Mouse (Mus musculus): Measurements from ENCODE around the gene Gm4491.

Gm4491 gene

GRCm38 (mm10) chr14:57115823-57116544 is at the start of gene Gm4491:
Gene Gm4491, minus strand, starts transcription at chr14:57115883.
- no peak for DNase-seq (ENCODE audit: low read depth)

DNA sequence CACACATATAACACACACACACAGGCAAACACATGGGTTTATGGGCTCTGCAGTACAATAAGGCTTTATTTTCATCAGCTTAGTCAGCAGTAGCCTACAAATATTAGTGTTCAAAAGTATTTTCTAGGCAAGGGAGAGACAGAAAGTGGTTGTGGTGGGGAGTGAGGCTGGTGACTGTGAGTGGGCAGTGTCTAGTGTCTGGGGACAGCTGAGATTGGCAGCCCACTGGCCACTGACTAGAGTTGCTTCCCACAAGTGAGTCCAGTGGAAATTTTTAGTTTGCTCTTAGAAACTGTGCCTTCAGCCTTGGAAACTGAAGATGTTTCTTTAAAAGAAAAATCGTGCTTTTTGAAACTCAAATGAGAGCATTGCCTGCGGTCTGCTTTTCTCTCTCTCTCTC is 46.1 kb upstream of the Gm4491 start:
- no peak for DNase-seq (ENCODE audit: low read depth)

DNA sequence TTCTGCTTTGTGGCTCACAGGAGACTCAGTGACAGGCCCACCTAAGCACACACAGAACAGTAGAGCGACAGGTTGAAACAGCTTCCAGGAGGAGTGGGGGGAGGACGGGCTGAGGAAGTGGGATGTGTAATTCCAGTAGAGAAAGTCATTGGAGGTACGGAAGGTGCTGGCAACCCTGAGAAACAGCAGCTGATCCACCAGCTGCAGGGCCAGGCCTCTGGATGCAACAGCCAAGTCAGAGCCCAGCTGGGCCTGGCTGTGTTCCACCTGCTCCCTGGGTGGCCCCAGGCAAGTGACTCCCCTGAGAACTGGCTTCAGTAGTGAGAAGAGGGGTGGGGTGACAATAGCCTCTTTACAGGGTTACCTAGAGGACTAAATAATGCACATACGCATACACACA is 45.5 kb upstream of the Gm4491 start:
- DNase-seq (ENCODE audit: low read depth), result peak; percentile 11

DNA sequence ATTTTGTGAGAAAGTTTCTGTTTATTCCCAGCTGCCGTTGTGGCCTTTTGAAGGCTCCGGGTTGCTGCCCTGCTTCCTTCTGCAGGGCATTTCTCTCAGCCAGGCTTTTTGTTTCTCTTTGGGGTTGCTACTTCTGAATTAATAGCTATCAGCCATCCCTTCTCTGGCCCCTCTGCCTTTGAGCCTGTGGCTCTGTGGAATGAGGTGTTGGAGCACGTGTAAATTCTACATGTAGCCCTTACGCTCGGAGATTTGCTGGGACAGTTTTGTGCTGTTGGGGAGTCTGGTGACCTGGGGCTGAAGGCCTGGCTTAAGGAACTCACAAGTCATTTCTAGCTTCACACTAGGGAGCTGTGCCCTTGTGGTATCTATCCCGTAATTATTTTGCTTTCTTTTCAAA is 39.2 kb upstream of the Gm4491 start:
- no peak for DNase-seq (ENCODE audit: low read depth)

GRCm38 (mm10) chr14:57145741-57146140 is 30.1 kb upstream of the Gm4491 start:
- no peak for DNase-seq (ENCODE audit: low read depth)

DNA sequence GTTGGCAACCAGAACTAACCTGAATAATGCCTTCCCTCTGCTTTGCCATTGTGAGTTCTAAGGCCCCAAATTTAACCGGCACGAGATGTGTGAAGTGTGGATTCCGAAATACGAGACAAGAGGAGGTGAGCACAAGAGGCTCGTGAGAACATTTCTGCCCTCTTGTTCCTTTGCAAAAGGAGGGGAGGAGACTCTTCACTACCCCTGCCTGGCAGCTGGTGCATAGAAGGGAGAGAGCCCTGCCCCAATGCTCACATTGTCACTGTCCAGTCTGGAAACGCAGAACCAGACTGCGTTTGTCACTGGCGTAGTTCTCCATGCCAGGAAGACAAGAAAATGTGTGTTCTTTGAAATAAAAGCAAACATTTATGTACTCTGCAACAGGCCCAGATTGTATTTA is 19.6 kb upstream of the Gm4491 start:
- DNase-seq (ENCODE audit: low read depth), result no peak

DNA sequence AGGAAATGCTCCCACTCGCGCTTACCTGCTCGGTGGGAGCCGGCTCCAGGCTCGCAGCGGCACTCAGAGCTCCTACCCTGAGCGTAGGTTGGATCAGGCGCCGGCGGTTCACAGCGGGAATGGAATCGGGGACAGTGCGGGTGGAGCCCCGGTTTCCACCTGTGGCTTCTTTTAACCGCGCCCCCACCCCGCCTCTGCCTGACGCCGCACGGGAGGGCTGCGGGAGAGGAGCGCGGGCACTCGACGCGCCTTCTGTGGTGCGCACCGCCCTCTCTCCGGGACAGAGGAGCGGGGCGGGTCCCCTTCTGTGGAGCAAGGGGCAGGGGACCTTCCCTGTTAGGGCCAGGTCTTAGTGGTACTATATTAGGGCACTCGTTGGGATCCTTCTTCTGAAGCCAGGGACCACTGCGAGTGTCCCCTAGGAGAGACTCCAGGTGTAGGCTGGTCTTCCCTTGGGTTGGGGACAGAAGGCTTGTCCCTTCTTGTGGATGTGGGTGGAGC is 17.5 kb upstream of the Gm4491 start, which contains the start of gene Gjb6:
Gene Gjb6 (minus strand): TSS at position 451 of the 501 bp plus-strand sequence.
- DNase-seq (ENCODE audit: low read depth), result no peak

GRCm38 (mm10) chr14:57127383-57127782 is 11.7 kb upstream of the Gm4491 start:
- no peak for DNase-seq (ENCODE audit: low read depth)

DNA sequence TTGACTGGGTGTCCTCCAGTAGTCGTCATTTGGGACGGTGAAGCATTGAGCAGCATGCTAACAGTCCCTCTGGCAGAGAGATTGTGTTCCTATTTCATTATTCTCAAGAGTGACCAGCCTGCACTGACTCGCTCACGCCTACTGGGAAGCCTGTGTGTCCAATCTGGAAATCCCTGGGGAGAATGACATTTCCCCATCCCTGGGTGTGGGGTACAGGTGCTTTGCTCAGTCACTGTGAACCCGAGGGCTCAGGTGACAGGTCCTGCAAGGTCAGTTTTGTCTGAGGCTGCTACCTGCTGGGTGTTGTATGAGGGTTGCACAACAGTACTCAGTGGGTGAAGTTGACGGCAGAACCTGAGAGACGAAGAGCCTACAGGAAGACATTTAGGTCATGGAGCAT is 6.6 kb upstream of the Gm4491 start:
- no peak for DNase-seq (ENCODE audit: low read depth)

DNA sequence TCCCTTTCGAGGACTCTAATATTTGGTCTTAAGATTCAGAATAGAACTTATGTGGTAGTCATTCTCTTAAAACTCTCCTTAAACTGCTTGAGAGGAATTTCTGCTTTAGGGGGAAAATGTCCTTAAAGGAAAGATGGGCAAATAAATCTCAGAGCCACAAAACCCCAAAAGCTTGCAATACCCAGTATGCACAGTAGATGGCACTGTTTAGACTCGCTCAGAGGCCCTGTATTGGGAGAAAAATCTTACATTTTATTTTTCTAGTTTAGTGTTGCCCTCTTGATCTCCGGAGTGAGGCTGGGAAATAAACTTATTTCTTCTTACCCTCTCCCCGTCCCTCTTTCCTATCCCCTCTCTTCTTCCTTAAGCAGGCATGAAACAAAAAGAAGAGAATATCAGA is 6.5 kb downstream of the Gm4491 start:
- DNase-seq (ENCODE audit: low read depth), result peak; percentile 75

DNA sequence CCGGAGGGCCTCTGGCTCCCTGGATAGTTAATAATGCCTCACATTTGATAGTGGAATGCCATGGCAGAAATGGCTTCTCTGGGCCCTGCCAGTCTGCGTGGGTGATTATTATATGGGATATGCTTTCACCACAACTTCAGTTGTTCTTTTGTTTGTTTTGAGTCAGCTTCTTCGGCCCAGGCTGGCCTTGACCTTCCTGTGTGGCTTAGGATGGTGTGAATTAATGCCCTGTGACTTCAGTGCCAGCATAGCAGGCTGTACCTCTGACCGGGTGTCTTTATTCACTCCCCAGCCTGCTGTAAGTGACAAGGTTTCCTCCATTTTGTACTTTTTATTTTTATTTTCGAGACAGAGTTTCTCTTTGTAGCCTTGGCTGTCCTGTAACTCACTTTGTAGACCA is 7.8 kb downstream of the Gm4491 start:
- DNase-seq (ENCODE audit: low read depth), result no peak

- DNase-seq (ENCODE audit: low read depth), result no peak
Observed at GRCm38 (mm10) chr14:57107091-57107490, 8.6 kb downstream of the Gm4491 start.

GRCm38 (mm10) chr14:57105721-57106120 is 10.0 kb downstream of the Gm4491 start:
- no peak for DNase-seq (ENCODE audit: low read depth)

- DNase-seq (ENCODE audit: low read depth), result no peak
Observed at GRCm38 (mm10) chr14:57105111-57105510, 10.6 kb downstream of the Gm4491 start.

GRCm38 (mm10) chr14:57104106-57105023 is 11.3 kb downstream of the Gm4491 start, which contains the start of gene Gjb2:
Gene Gjb2, minus strand, starts transcription at chr14:57104702.
- no peak for DNase-seq (ENCODE audit: low read depth)

DNA sequence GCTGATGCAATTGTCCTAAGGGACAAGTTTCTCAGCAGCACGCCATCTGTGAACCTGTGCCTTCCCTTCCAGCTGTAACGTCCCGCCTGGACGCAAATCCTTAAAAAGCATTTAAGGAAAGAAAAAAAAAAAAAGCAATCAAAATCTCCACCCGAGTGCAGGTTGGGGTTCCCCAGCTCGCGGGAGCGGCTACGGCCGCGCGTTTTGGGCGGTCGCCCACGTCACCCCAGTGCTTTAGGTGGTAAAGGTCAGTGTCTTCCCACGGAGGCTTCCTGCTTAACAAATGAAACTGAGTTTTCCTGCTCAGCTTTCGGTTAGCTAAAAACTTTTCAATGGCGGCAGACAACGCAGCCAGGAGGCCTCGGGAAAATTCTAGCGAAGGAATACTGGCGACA is 12.0 kb downstream of the Gm4491 start:
- DNase-seq (ENCODE audit: low read depth), result no peak

GRCm38 (mm10) chr14:57103121-57103520 is 12.6 kb downstream of the Gm4491 start:
- no peak for DNase-seq (ENCODE audit: low read depth)

GRCm38 (mm10) chr14:57101623-57102022 is 14.1 kb downstream of the Gm4491 start:
- DNase-seq (ENCODE audit: low read depth), result no peak

GRCm38 (mm10) chr14:57095855-57096254 is 19.8 kb downstream of the Gm4491 start:
- no peak for DNase-seq (ENCODE audit: low read depth)

GRCm38 (mm10) chr14:57093029-57093428 is 22.7 kb downstream of the Gm4491 start:
- peak; percentile 36 for DNase-seq (ENCODE audit: low read depth)

- no peak for DNase-seq (ENCODE audit: low read depth)
Observed at GRCm38 (mm10) chr14:57090001-57090400, 25.7 kb downstream of the Gm4491 start.

GRCm38 (mm10) chr14:57089107-57089506 is 26.6 kb downstream of the Gm4491 start:
- no peak for DNase-seq (ENCODE audit: low read depth)

- DNase-seq (ENCODE audit: low read depth), result peak; percentile 30
Observed at GRCm38 (mm10) chr14:57084180-57084668, 31.5 kb downstream of the Gm4491 start.
